Mouse (Mus musculus) layer of hippocampus, postnatal 10 days (tissue): Measurements from ENCODE around the gene Fasn. TPM values are rescaled to one million over a fixed set of nuclear protein-coding genes. Genes with fewer than 3 reads are reported as not detected.
"Not testable (repeated sequence)": the region's sequence is repeated elsewhere in the genome, so short reads cannot be mapped to it uniquely, and the experiment has no call there.

Source experiments
- DNase-seq, 2 experiments: peaks; one replicate each; pipeline ENCODE4 v3.0.0; 2021; ENCODE audit warnings: low spot score in 2 of 2
- total RNA-seq, 2 experiments: library from RNA; stranded (reverse); gene quantifications; 2 replicates each; pipeline ENCODE4 v1.2.3; 2021

Gene Fasn
- total RNA-seq, 2 experiments from 2014 or later = 286 to 320 TPM

- DNase-seq = peak; percentile 91 to 92
These were observed 24.1 kb downstream of the Fasn start for GRCm38 (mm10) chr11:120800061-120800904.

- no peak for DNase-seq
These were observed 24.9 kb downstream of the Fasn start for GRCm38 (mm10) chr11:120799316-120799890.

- no peak for DNase-seq
These were observed 26.1 kb downstream of the Fasn start for GRCm38 (mm10) chr11:120798244-120798643.

- DNase-seq = no peak
These were observed 27.8 kb downstream of the Fasn start for GRCm38 (mm10) chr11:120796614-120796946.

- peak; percentile 100 for DNase-seq
These were observed 28.4 kb downstream of the Fasn start, which contains the start of gene Dus1l for GRCm38 (mm10) chr11:120795756-120796613. Gene Dus1l (minus strand): TSS chr11:120796403.

- DNase-seq = no peak
These were observed 31.7 kb downstream of the Fasn start for GRCm38 (mm10) chr11:120792652-120793051.

- DNase-seq = no peak
These were observed 34.5 kb downstream of the Fasn start for GRCm38 (mm10) chr11:120789810-120790209.

- no peak for DNase-seq
These were observed 35.0 kb downstream of the Fasn start for GRCm38 (mm10) chr11:120789355-120789754.

GRCm38 (mm10) chr11:120788460-120788859 lies 35.9 kb downstream of the Fasn start:
- DNase-seq = not testable (repeated sequence)

- no peak for DNase-seq
These were observed 39.2 kb downstream of the Fasn start for GRCm38 (mm10) chr11:120785145-120785544.

GRCm38 (mm10) chr11:120784064-120784791 lies 40.1 kb downstream of the Fasn start, which contains the start of the genes Rfng and Gps1:
Gene Rfng (minus strand): TSS chr11:120784207.
Gene Gps1 (plus strand): TSS chr11:120784272.
- DNase-seq = peak; percentile 76 to 86

GRCm38 (mm10) chr11:120783426-120784063 lies 40.8 kb downstream of the Fasn start:
- no peak for DNase-seq

- DNase-seq = not testable (repeated sequence)
These were observed 43.0 kb downstream of the Fasn start for GRCm38 (mm10) chr11:120781361-120781760.

- no peak for DNase-seq
These were observed 44.5 kb downstream of the Fasn start for GRCm38 (mm10) chr11:120779876-120780275.

- DNase-seq = no peak
These were observed 47.2 kb downstream of the Fasn start for GRCm38 (mm10) chr11:120777123-120777522.

GRCm38 (mm10) chr11:120775774-120776469 lies 48.4 kb downstream of the Fasn start:
- peak; percentile 99 for DNase-seq

- DNase-seq = no peak
These were observed 50.7 kb downstream of the Fasn start for GRCm38 (mm10) chr11:120773463-120774190.

- no peak for DNase-seq
These were observed 51.6 kb downstream of the Fasn start for GRCm38 (mm10) chr11:120772749-120773148.

GRCm38 (mm10) chr11:120768206-120768605 lies 56.1 kb downstream of the Fasn start:
- DNase-seq = no peak
